Mouse (Mus musculus): ENCODE results near the gene Itfg1. TPM values are rescaled to one million over a fixed set of nuclear protein-coding genes. Genes with fewer than 3 reads are reported as not detected.

The Itfg1 gene
- polyA plus RNA-seq, 1 experiment from 2014 or later, result 59.8 TPM

GRCm38 (mm10) chr8:85783871-85784270 lies 56.9 kb downstream of the Itfg1 start:
- no peak for DNase-seq (ENCODE audit: low spot score)
- Histone ChIP-seq H3K9me3 (ENCODE audit: low read length) (no peaks in the 10 kb centered on the region), H3K9ac (replicated peaks; ENCODE audit: low read depth) (no peak overlapping the region), H3K27me3 (replicated peaks; ENCODE audit: insufficient read depth, low read length) (no peaks in the 10 kb centered on the region), H3K4me3 (ENCODE audit: low read depth, low read length) (no peak overlapping the region), H3K4me2 (replicated peaks; ENCODE audit: low read depth, low read length) (no peak overlapping the region), H3K4me1 (ENCODE audit: insufficient read depth, low read depth, low read length) (no peaks in the 10 kb centered on the region), H3K27ac (ENCODE audit: low read length) (no peak overlapping the region), H3K36me3 (ENCODE audit: insufficient read depth, low read length) (no peaks in the 10 kb centered on the region)
- WGBS, result 95% methylated on average over 1 of the region's 1 CpGs
- TF ChIP-seq EP300 (IDR thresholded peaks at IDR 0.05), result no peak
- no peak for TF ChIP-seq CTCF (IDR thresholded peaks at IDR 0.05)
- no peak for ATAC-seq

GRCm38 (mm10) chr8:85780091-85780490 lies 60.6 kb downstream of the Itfg1 start:
- H3K9me3 ChIP-seq (ENCODE audit: low read length), result no peaks in the 10 kb centered on the region
- H3K27ac ChIP-seq (ENCODE audit: low read length), result no peak overlapping the region
- no peaks in the 10 kb centered on the region for H3K27me3 ChIP-seq (replicated peaks; ENCODE audit: insufficient read depth, low read length)
- no peaks in the 10 kb centered on the region for H3K4me1 ChIP-seq (ENCODE audit: insufficient read depth, low read depth, low read length)
- DNase-seq (ENCODE audit: low spot score) (no peak), ATAC-seq (no peak)
- H3K9ac ChIP-seq (replicated peaks; ENCODE audit: low read depth), result no peak overlapping the region
- 90% methylated on average over 3 of the region's 3 CpGs for WGBS
- H3K4me2 ChIP-seq (replicated peaks; ENCODE audit: low read depth, low read length), result no peak overlapping the region
- no peak overlapping the region for H3K4me3 ChIP-seq (ENCODE audit: low read depth, low read length)
- H3K36me3 ChIP-seq (ENCODE audit: insufficient read depth, low read length), result no peaks in the 10 kb centered on the region; the same call in 1 of the 2 replicates
- no peak for TF ChIP-seq CTCF (IDR thresholded peaks at IDR 0.05)
- TF ChIP-seq EP300 (IDR thresholded peaks at IDR 0.05), result no peak

- TF ChIP-seq EP300 (IDR thresholded peaks at IDR 0.05) (no peak), CTCF (IDR thresholded peaks at IDR 0.05) (no peak)
- no peak overlapping the region for H3K27ac ChIP-seq (ENCODE audit: low read length)
- no peaks in the 10 kb centered on the region for H3K27me3 ChIP-seq (replicated peaks; ENCODE audit: insufficient read depth, low read length)
- no peak overlapping the region for H3K9ac ChIP-seq (replicated peaks; ENCODE audit: low read depth)
- DNase-seq (ENCODE audit: low spot score) (no peak), ATAC-seq (no peak)
- no peaks in the 10 kb centered on the region for H3K9me3 ChIP-seq (ENCODE audit: low read length)
- no peaks in the 10 kb centered on the region for H3K4me1 ChIP-seq (ENCODE audit: insufficient read depth, low read depth, low read length)
- H3K4me2 ChIP-seq (replicated peaks; ENCODE audit: low read depth, low read length), result no peak overlapping the region
- H3K36me3 ChIP-seq (ENCODE audit: insufficient read depth, low read length), result no peaks in the 10 kb centered on the region
- H3K4me3 ChIP-seq (ENCODE audit: low read depth, low read length), result no peak overlapping the region
- WGBS, result 96% methylated on average over 2 of the region's 2 CpGs
These were observed 95.7 kb downstream of the Itfg1 start for GRCm38 (mm10) chr8:85745053-85745452.

GRCm38 (mm10) chr8:85730545-85730944 lies 110.2 kb downstream of the Itfg1 start:
- Histone ChIP-seq H3K4me2 (replicated peaks; ENCODE audit: low read depth, low read length) (no peak overlapping the region), H3K27ac (ENCODE audit: low read length) (no peak overlapping the region), H3K9ac (replicated peaks; ENCODE audit: low read depth) (no peak overlapping the region), H3K36me3 (ENCODE audit: insufficient read depth, low read length) (no peaks in the 10 kb centered on the region), H3K27me3 (replicated peaks; ENCODE audit: insufficient read depth, low read length) (no peaks in the 10 kb centered on the region), H3K9me3 (ENCODE audit: low read length) (no peaks in the 10 kb centered on the region), H3K4me3 (ENCODE audit: low read depth, low read length) (no peak overlapping the region), H3K4me1 (ENCODE audit: insufficient read depth, low read depth, low read length) (no peaks in the 10 kb centered on the region)
- ATAC-seq, result no peak
- 81% methylated on average over 3 of the region's 3 CpGs for WGBS
- TF ChIP-seq EP300 (IDR thresholded peaks at IDR 0.05), result no peak
- DNase-seq (ENCODE audit: low spot score), result no peak

GRCm38 (mm10) chr8:85717271-85717670 lies 123.5 kb downstream of the Itfg1 start:
- Histone ChIP-seq H3K4me2 (replicated peaks; ENCODE audit: low read depth, low read length) (no peak overlapping the region), H3K36me3 (ENCODE audit: insufficient read depth, low read length) (no peaks in the 10 kb centered on the region; the same call in 1 of the 2 replicates), H3K27me3 (replicated peaks; ENCODE audit: insufficient read depth, low read length) (no peaks in the 10 kb centered on the region), H3K4me1 (ENCODE audit: insufficient read depth, low read depth, low read length) (no peaks in the 10 kb centered on the region), H3K4me3 (ENCODE audit: low read depth, low read length) (no peak overlapping the region), H3K9me3 (ENCODE audit: low read length) (no peaks in the 10 kb centered on the region), H3K9ac (replicated peaks; ENCODE audit: low read depth) (no peak overlapping the region), H3K27ac (ENCODE audit: low read length) (no peak overlapping the region)
- no peak for DNase-seq (ENCODE audit: low spot score)
- ATAC-seq, result no peak
- TF ChIP-seq CTCF (IDR thresholded peaks at IDR 0.05), result no peak
- no peak for TF ChIP-seq EP300 (IDR thresholded peaks at IDR 0.05)
- 80% methylated on average over 5 of the region's 5 CpGs for WGBS

GRCm38 (mm10) chr8:85716696-85717095 lies 124.0 kb downstream of the Itfg1 start:
- ATAC-seq (no peak), DNase-seq (ENCODE audit: low spot score) (no peak)
- H3K9me3 ChIP-seq (ENCODE audit: low read length), result no peaks in the 10 kb centered on the region
- 87% methylated on average over 4 of the region's 4 CpGs for WGBS
- TF ChIP-seq CTCF (IDR thresholded peaks at IDR 0.05) (no peak), EP300 (IDR thresholded peaks at IDR 0.05) (no peak)
- no peak overlapping the region for H3K9ac ChIP-seq (replicated peaks; ENCODE audit: low read depth)
- H3K36me3 ChIP-seq (ENCODE audit: insufficient read depth, low read length), result no peaks in the 10 kb centered on the region; the same call in 1 of the 2 replicates
- H3K4me1 ChIP-seq (ENCODE audit: insufficient read depth, low read depth, low read length), result no peaks in the 10 kb centered on the region
- H3K27ac ChIP-seq (ENCODE audit: low read length), result no peak overlapping the region
- no peak overlapping the region for H3K4me3 ChIP-seq (ENCODE audit: low read depth, low read length)
- H3K27me3 ChIP-seq (replicated peaks; ENCODE audit: insufficient read depth, low read length), result no peaks in the 10 kb centered on the region
- no peak overlapping the region for H3K4me2 ChIP-seq (replicated peaks; ENCODE audit: low read depth, low read length)

- no peak overlapping the region for H3K9ac ChIP-seq (replicated peaks; ENCODE audit: low read depth)
- no peaks in the 10 kb centered on the region for H3K27me3 ChIP-seq (replicated peaks; ENCODE audit: insufficient read depth, low read length)
- 63% methylated on average over 2 of the region's 2 CpGs for WGBS
- no peak overlapping the region for H3K27ac ChIP-seq (ENCODE audit: low read length)
- no peaks in the 10 kb centered on the region for H3K4me1 ChIP-seq (ENCODE audit: insufficient read depth, low read depth, low read length)
- H3K9me3 ChIP-seq (ENCODE audit: low read length), result no peaks in the 10 kb centered on the region
- no peak for ATAC-seq
- H3K36me3 ChIP-seq (ENCODE audit: insufficient read depth, low read length), result no peaks in the 10 kb centered on the region
- H3K4me3 ChIP-seq (ENCODE audit: low read depth, low read length), result no peak overlapping the region
- DNase-seq (ENCODE audit: low spot score), result no peak
- H3K4me2 ChIP-seq (replicated peaks; ENCODE audit: low read depth, low read length), result no peak overlapping the region
- TF ChIP-seq CTCF (IDR thresholded peaks at IDR 0.05) (no peak), EP300 (IDR thresholded peaks at IDR 0.05) (no peak)
These were observed 133.7 kb downstream of the Itfg1 start for GRCm38 (mm10) chr8:85706988-85707387.

Data from lung, postnatal 0 days (tissue).